Mouse (Mus musculus): Measurements from ENCODE around the gene Itpr2.

- no peak for TF ChIP-seq CTCF (IDR thresholded peaks at IDR 0.05; ENCODE audit: control insufficient read depth, insufficient read depth, insufficient read length)
- TF ChIP-seq MYOG (IDR thresholded peaks at IDR 0.05; ENCODE audit: control insufficient read depth, extremely low read depth, insufficient read length) = no peak
- no peak for TF ChIP-seq USF1 (IDR thresholded peaks at IDR 0.05; ENCODE audit: low read depth)
Measured at GRCm38 (mm10) chr6:146205136-146205535, 296.9 kb downstream of the Itpr2 start.

Measured in C2C12 (cell line).